Mouse (Mus musculus) ES-Bruce4 (cell line): Measurements from ENCODE around the gene Mlec.

ENCODE experiments used
- CTCF ChIP-seq: IDR thresholded peaks from one replicate; pipeline ENCODE4 v1.8.1; 2011; ENCODE audit warnings: low read depth, low read length
- EP300 ChIP-seq: IDR thresholded peaks from 2 replicates; pipeline ENCODE4 v1.6.1; 2011; ENCODE audit warnings: low read depth, low read length; ENCODE audit not compliant: insufficient read depth
- POLR2A ChIP-seq: IDR thresholded peaks from one replicate; pipeline ENCODE4 v1.8.1; 2011; ENCODE audit warnings: low read length; ENCODE audit not compliant: insufficient read depth

GRCm38 (mm10) chr5:115146747-115147130 lies 11.2 kb downstream of the Mlec start:
- no peak for TF ChIP-seq CTCF
- no peak for TF ChIP-seq POLR2A
- TF ChIP-seq EP300, result no peak
